Mouse (Mus musculus) left cerebral cortex, postnatal 10 days (tissue): ENCODE measurements at regions not wholly inside any gene's neighbourhood (a gene's known extent, or its start where the extent isn't known, plus 50 kb on each side); places are given as distances from the start of the nearest gene placed in this dataset.
A peak's percentile ranks its signal among the peaks of the same experiment; 100 is the strongest.

ENCODE experiments used
- DNase-seq, 2 experiments: peaks; one replicate each; pipeline ENCODE4 v3.0.0; 2021 to 2022; ENCODE audit warnings: low spot score in 2 of 2, mixed read lengths in 1 of 2; ENCODE audit errors: extremely low spot score in 1 of 2
- intact Hi-C: fragments of 180-260 bp; cut with DNase I; formaldehyde crosslinking; loops from one replicate; pipeline ENCODE4 v1.15.1; 2025

DNA sequence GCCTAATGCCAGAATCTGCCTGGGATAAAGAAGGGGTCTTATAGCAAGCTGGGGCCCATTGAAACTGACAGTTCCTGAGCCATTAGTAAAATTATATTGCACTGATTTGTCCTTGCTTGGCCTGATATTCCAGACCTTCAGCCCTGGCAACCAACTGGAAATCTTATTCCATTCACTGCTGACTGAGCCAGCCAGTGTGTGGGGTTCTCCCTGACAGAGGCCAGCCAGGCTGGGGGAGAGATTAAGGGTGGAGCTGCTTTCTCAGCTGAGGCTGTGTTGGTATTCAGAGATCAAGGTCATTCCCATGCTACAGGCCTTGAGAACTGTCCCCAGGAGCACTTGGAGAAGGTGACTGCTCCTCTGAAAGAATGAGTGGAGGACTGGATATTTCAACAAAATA is 226.9 kb downstream of the Ar start:
- no peak for DNase-seq
- intact Hi-C loops = no loop called here

DNA sequence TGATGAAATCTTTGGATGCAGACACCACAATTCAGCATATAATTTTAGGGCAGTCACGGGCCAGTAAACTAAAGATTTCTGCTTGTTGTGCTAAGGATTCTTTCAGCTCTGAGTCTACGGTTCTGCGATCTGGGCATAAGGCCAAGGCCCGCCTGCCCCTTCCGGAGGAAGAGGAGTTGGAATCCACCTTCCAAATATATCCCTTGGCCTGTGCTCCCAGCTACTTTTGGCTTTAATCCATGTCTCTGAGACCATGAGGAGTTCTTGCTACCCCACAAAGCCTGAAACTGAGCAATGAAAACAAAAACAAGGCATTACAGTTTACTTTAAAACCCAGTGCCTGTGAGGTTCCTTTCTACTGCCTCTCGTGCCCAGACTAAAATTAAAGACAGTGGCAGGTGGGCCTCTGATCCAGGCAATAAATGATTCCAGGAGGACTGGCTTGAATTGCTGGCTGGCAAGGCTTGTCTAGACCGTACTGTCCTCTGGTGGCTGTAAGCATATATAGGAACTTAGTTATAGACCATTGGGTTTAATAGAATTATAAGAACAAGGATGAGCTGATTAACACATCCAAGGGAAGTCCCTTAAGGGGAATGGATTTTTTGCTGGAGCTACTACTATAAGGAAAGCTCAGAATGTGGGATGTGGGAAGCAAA is 231.8 kb downstream of the Ar start:
- DNase-seq = peak; percentile 1 to 66
- intact Hi-C loops = no loop called here

DNA sequence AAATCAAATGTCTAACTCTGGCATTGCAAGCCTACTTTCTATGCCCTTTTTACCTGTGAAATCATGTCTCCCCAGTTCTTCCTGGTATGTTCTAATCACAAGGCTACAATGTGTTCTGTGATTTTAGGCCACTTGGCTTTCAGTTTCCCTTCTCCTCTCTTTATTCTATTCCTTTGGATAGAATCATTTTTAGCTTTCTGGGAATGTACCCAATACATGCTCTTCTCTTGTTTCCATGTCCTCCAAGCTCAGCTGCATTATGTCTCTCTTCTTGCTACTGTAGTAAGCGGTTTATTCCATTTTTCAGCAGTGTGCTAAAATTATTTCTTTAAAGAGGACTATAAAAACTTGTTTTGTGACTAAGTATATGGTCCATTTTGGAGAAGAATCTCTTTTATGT is 235.4 kb downstream of the Ar start:
- DNase-seq = no peak
- intact Hi-C loops = no loop called here

DNA sequence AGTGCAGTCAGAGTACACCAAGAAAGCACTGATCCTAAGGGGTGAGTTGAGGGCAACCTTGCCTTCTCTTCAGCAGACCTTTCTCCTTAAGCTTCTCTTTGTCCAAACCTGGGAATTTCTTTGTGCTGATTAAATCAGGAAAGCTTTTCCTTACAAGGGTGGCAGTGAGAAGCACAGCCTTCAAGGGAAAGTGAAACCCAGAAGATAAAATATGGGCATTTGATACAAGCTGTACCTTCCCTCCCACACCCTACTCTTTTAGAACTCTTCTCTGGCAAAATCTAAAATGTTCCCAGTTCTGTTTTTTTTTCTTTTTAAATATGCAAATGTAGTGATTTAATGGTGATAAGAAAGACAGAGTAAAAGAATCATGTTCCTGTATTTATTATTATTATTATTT is 243.8 kb downstream of the Ar start:
- DNase-seq = no peak
- intact Hi-C loops = no loop called here

DNA sequence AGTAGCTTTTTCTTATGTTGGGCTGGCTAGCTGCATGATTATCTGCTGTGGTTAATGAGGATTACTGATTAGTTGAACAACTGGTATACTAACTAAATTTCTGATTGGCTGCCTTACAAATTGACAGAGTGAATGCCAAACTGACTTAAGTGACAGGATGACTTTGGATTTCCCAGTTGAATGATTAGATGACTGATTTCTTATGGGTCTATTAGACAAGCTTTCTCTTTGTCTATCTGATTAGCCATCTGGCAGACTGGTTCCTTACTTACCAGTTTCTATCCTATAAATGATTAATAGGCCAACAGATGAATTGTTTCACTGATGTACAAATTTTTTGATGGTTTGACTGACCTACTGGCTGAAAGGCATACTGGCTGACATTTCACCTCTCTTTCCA is 260.5 kb downstream of the Ar start:
- intact Hi-C loops = no loop called here
- no peak for DNase-seq

DNA sequence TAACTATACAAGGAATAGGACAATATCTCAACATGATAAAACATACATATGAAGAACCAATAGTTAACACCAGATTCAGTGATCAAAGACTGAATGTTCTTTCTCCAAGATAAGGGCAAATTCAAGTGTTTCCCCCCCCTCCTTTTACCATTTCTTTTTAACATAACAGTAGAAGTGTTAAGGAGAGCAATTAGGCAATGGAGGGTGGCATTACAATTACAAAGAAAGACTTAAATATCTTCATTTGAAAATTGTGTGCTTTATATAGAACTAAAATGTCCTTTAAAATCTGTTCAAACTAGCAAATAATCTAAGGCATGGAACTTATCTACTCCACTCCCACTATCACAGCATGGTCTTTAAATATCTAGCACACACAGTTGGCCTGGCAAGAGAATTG is 270.9 kb downstream of the Ar start:
- intact Hi-C loops = no loop called here
- DNase-seq = no peak

DNA sequence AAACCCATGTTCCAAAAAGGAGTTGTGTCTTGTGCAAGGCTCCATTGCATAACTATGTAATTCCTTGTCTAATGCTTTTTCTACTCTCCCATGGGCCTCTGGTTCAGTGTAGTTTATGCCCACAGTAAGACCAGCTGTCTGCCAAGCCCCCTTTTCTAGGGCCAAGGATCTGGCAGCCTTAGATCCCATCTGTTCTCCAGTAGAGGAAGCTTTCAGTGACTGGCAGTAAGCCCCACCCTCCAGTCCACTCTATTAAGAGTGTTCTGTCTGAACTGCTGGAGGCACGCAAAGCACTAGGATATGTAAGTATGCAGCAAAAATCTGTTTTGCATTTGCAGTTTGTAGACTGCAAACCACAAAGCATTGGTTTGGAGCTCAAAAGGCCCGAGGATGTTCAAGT is 303.5 kb downstream of the Ar start:
- DNase-seq = no peak
- intact Hi-C loops = no loop called here

DNA sequence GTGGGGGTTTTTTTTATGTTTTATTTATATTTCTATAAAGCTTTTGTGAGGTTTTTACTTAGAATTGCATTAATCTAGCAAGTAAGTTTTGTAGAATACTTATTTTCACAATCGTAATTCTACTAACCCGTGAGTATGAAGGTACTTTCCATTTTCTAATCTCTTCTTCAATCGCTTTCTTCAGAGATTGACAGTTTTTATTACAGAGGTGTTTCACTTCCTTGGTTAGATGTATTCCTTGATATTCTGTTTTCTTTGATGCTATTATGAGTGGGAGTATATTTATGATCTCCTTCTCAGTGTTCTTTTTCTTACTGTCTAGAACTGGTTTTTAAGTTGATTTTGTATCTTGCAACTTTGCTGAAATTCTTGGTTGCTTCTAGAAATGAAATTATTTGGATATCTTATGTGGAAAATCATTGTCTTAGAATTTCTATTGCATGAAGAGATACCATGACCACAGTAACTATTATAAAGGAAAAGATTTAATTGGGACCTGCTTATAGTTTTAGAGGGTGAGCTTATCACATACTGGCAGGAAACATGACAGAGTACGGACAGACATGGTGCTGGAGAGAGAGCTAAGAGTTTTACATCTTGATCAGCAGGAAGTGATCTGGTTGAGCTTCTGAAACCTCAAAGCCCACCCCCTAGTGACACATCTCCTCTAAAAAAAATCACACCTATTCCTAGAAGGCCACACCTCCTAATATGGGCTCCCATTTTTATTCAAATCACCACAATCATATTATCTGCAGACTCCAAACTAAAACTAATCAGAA is 328.1 kb downstream of the Ar start:
- no peak for DNase-seq
- intact Hi-C loops = no loop called here
